Mouse (Mus musculus) CD4-positive, CD25-positive, alpha-beta regulatory T cell, adult 2 months (primary cell): ENCODE measurements around the gene Mrps24.

ENCODE experiments used
- DNase-seq: peaks from one replicate; pipeline ENCODE4 v3.0.0-alpha.2; 2012; ENCODE audit warnings: low read depth, low spot score

Mrps24 gene

DNA sequence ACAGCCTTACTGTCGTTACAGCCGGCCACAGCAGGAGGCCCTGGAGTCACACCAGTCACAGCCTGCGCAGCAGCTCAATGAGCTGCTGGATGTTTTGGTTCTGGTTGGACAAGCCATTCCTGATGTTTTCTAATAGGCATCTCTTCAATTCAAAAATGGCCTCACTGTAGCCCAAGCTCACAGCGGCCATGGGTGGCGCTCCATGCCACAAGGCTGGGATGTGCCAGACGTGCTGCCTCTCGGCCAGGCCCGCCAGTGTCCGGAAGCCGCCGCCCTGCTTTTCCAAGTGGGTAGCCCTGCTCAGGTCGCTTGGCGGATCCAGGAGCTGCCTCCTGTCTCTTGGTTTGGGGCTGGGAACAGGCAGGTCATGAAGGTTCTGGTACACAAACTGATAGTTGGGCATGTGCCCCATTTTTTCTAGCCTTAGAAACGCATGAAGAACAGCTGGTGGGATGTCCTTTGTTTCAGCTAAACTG lies at the start of gene Mrps24:
TSS of gene Mrps24 (minus strand) at position 51 of the 476 bp plus-strand sequence.
- DNase-seq: no peak

DNA sequence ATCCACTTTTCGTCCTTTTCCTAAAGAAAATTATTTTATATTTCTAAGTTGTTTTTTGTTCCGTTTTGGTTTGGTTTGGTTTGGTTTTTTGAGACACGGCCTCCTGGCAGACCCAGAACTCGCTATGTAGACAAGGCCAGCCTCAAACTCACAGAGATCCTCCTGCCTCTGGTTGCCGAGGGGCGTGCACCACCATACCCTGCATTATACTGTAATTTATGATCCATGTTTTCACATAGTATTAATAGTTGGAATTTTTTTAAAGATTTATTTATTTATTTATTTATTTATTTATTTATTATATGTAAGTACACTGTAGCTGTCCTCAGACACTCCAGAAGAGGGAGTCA lies 47.1 kb upstream of the Mrps24 start:
- DNase-seq: no peak

DNA sequence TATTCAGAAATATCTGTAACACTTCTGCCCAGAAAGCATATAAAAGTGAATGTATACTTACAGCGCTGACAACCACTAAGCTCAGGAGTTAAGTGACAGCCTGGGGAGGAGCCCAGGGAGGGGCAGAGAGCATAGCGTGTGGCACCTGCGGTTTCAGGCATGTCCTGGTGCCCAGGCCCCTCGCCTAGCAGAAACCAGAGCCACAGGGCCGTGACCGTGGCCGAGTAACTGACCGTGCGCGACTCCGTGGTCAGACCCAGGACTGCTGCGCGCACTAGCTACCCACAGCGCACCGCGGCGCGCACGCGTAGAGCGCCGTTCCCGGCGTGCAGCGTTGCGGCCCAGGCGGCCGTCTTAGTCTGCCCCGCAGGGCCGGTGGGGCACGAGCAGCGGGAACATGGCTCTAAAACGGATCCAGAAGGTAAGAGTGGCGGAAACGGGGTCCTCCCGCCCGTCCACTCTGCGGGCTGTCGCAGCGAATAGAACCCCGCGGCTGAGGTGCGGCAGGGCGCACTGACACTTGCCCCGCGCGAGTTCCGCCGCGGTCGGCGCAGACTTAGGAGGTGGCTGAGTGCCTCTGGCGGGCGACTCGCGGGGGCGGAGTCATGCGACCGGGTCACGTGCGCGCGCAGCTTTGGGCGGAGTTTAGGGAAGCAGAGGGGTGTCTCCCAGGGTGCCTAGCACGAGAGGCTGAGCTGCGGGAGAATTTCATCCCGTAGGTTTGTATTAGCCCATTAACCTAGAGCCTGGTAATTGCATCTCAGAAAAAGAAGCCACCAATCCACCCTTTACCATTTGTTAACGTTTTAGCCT lies 46.5 kb upstream of the Mrps24 start, which contains the start of gene Urgcp:
TSS of gene Urgcp (minus strand) at position 557 of the 813 bp plus-strand sequence.
- DNase-seq: peak; percentile 99

DNA sequence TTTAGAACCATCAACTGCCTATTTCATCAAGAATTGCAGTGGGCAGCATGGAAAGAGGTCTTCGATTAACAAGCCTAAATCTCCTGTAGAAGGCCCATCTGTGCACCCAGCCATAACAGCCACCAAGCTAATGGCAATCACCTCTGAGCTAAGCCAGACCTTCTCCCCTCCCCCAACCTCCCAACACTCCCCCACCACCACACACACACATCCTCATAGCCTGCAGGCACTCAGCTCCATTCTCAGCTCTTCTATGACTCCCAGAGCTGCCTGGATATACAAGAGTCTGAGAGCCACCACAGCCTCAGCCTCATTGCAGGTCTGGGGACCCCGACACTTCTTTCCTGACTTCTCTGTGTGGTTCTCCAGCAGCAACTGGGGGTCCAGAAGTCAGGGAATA lies 38.3 kb upstream of the Mrps24 start:
- DNase-seq: no peak

DNA sequence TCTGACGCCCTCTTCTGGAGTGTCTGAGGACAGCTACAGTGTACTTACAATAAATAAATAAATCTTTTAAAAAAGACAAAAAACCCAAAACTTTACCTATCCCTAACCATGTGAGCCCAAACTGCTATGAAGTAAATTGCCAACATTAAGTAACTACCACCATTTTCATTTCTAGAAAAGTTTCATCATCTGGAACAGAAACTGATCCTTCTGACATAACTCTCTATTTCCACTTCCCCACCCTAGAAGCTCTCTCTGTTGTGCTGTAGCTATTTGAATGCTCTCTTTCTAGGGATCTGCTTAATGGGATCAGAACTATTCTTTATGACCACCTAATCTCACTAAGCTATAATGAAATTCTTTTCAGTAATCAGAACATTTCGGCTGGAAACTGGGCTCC lies 29.5 kb upstream of the Mrps24 start:
- no peak for DNase-seq

DNA sequence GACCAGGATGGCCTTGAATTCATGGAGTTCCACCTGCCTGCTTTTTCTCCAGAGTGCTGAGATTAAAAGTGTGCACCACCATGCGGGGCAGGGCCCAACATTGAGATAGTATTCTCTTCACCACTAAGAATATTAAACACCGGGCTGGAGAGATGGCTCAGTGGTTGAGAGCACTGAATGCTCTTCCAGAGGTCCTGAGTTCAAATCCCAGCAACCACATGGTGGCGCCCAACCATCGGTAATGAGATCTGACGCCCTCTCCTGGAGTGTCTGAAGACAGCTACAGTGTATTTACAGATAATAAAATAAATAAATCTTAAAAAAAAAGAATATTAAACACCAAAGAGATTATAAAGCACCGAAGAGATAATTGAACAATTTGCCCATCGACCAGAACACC lies 26.6 kb upstream of the Mrps24 start:
- DNase-seq: peak; percentile 69

DNA sequence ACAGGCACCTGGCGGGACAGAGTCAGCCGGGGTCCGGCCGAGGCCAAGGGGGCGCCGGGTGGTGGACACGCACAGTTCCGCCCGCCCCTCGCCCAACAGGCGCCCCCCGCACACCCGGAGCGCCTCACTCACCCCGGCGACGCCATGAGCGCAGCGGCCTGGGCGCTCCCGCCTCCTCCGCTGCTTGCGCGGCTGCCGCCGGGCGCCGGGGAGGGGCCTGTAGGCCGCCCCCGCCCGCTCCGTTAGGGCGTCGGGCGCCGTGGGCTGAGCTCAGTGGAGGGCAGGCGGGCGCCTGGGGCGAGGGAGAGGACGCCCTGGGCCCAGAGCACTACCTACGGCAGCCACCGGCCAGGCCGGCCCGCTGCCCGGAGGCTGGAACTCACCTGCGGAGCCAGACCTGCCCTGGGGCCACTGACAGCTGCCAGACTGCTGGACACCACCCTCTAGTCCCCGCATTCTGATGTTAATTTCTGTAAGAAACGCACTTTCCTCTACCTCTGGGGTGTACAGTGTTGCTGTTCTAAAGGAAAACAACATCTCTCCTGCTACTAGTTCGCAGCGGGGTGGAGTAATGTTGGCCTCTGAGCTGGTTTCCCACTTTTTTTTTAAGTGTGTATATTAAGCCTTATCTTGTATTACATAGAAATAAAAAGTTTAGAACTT lies 25.6 kb upstream of the Mrps24 start:
- DNase-seq: peak; percentile 87

DNA sequence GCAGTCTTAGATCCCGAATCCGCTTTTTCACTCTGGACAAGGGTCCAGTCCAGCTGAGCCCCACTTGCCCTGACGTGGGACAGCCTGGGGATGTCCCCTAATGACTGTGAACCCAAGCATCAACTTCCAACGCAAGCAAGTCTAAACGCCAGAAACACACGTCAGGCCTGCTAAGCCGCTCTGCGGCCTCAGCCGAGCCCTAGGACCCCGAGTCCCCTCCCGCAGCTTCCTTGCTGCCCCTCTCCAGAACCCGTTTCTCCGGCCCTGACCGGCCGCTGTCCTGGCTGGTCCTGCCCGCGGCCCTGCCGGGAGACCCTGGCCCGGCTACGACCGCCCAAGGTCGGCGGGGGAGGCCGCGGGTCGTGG lies 25.1 kb upstream of the Mrps24 start:
- peak; percentile 51 for DNase-seq

DNA sequence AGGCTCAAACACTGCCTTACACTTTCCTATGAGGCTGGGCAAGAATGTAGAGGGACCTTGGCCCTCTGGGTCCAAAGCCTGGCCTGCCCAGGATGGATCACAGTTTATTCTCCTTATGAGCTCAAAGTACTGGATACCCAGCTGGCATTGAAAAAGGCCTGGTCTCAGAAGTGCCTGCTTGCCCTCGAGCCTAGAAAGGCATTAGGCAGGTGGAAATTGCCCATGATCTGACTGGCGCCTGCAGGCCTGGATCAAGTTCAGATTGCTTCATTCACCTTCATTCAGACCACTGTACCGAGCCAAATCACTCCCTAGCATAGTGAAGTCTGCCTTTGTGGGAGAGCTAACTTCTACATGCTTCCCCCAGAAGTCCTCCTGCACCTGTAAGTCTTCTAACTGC lies 24.4 kb upstream of the Mrps24 start:
- DNase-seq: no peak

DNA sequence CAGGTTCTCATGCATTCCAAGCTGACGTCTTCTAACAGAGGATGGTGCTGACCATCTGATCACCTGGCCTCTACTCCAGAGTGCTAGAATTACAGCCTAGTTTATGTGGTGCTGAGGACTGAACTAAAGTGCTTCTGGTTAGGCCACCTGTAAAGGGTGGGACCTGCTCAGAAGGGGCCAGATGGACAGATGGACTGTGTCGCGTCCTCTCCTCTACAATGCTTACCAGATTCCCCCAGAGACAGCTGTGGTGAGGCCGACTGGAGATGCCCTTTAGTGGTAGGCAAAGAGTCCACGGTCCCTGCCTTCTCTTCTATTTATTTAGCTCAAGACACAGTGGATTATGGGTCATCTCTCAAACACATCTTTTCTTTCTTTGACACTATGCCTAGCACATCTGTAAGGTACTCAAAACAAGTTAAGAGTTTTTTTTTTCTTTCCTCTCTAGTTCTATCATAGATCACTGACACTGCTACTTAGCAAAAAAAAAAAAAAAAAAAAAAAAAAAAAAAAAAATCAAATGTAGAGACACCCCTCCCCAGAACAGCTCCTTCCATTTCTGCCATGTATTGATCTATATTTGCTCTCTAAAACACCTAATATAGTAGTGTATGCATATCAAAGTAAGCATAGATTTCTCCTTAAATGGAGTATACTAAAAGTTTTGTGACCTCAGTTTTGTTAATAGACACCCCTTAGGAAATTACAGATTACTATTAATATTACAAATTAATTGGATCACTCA lies 23.6 kb upstream of the Mrps24 start:
- DNase-seq: no peak

DNA sequence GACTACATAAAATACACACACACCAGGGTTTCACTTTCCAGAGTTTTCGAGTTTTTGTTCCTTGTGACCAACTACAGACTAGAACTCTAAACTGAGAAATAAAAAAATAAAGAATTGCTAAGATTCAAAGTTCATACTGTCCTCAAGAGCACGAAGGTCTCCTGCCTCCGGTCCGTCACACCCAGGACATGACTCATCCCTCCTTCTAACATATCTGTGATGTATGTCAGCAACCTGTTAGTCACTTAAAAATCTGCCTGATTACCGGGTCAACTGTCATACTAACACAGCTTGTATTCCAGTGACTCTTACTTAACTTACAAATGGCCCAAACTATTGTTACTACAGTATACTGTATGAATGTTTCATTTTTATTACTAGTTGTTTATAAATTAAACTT lies 21.7 kb upstream of the Mrps24 start:
- peak; percentile 24 for DNase-seq

DNA sequence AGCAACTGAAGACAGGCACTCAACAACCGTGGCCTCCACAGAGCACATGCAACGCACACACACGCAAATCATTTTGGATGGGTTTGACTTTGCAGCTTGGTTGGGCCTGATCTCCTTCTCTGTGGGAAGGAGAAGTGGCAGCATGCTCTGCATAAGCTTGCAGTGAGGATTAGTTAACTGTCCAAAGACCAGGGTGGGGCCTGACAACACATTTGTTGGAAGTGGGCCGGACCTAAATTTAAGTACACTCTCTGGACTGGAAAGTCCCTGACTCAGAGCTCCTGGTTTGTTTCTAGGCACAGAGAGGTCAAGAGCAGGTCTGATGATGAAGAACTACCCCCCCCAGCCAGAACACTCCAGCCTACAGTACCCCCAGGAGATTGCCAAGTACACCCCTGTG lies 18.8 kb upstream of the Mrps24 start:
- no peak for DNase-seq

DNA sequence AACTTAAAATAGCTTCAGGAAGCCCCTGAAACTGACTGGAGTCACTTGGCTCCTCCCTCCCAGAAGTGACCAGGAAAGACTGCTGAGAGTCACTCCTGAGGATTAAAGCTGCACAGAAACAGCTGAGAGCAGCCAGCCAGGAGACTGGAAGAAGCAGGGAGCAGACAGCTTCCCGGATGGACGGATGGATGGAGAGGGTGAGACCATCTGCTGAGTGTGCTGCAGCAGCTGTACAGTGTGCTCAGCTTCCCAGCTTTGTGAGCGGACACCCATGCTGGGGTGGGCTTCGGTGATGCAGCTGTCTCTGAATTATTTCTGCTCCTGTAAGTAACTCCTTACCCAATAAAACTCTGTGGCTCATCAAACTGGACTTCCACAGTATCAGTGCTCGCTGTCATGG lies 16.9 kb upstream of the Mrps24 start:
- no peak for DNase-seq

DNA sequence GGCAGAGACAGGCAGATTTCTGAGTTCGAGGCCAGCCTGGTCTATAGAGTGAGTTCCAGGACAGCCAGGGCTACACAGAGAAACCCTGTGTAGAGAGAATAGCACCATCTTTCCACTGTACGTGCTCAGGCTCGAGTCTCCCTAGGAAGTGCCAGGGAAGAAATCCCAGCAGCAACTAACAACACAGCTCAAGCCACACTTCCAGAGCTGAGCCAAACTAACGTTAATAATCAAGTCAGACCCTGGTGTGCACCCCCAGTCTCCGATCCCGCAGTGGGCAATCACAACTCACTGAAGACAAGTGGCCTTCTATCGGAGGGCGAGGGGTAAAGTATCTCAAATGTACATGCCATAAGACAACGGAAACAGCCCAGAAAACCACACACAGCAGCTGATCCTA lies 14.1 kb upstream of the Mrps24 start:
- no peak for DNase-seq

DNA sequence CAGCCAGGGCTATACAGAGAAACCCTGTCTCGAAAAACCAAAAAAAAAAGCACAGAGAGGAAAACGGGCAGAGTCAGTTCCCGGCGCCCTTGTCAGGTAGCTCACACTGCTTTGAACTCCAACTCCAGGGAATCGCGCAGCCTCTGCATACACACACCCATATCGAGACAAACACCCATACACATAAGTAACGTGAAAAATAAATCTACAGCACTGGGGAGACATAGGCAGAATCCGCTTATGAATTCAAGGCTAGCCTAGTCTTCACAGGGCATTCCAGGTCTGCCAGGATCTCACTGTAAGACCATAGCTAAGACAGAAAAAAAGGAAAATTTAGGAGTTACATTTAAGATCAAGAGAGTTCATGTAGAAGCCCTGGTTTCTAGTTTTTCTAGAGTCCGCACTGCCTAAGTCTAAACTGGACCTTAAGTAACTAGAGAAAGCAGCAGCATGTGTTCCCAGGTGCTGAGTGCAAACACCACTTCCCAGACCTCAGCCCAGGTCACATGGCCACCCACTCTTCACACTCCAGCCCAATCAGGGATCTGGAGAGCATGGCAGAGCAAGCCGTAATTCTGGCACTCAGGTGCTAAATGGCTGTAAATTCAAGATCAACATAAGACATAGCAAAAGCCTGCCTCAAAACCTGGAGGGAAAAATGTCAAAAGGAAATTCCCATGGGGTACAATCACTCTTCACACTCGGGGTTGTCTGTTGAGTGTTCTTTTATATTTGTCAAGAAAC lies 3.3 kb upstream of the Mrps24 start:
- no peak for DNase-seq

DNA sequence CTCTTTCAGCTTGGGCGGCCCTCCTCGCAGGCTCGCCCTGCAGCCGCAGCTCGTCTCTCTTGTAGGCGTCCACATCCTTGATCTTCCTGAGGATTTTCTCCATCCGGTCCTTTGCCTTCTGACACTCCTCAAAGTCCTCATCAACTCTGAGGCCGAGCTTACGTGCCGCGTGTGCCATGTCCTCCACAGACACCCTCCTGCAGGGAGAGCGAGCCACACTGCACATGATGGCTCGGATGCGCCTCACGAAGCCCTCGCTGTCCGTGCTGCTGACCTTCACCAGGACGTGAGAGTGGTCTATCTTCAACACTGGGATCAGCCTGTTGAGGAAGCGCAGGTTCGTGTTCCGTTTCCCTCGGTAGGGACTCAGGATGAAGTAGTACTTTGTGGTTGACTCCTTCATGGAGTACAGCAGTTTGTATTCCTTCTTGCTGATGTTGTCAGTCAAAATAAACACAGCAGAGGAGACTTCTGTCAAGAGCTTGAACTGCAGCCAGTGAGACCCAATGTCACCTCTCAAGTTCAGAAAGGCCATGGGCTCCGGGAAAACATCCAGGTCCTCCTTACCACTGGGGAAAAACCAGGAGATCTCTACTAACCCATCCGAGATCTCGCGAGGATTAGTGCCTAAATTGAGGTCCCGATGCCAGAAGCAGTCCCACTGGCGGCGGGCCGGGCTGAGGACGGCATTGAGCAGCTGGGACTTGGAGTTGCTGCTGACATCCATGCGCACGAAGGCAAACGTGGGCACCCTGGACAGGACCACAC lies 1.6 kb upstream of the Mrps24 start:
- no peak for DNase-seq

DNA sequence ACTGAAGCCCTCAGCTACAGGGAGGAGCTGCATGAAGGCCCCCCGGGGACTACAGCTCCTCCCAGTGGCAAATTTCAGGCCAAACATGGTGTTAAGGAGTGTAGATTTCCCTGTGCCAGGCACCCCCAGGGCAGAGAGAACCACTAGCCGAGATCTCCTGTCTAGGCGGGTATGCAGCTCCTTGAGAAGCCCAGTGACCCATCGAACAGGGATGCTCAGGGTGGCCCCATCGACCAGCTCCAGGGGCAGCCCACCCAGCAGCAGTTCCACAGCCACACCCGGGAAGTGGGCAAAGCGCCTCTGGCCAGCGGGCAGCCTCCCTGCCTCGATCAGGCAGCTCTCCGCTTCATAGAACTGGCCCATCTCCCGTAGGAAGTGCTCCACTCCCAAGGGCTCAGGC lies 766 bp upstream of the Mrps24 start:
- DNase-seq: no peak

DNA sequence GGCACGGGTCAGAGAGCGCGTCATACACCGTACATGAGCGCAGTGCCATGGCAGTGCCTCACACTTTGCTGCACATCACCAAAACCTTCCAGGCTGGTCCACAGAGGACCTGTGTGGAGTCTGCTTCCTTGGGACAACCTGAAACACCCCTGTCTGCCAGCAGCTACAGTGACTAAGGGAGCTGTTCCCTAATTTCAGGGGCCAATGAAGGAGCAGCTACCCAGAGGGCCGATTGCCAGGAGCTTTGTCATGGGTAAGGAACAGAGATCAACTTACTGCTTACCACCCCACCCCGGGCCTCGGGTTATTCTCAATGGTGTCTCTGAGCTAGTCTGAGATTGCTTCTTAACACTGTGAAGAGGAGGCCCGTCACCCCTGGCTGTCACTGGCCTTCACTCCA lies 301 bp downstream of the Mrps24 start:
- no peak for DNase-seq

DNA sequence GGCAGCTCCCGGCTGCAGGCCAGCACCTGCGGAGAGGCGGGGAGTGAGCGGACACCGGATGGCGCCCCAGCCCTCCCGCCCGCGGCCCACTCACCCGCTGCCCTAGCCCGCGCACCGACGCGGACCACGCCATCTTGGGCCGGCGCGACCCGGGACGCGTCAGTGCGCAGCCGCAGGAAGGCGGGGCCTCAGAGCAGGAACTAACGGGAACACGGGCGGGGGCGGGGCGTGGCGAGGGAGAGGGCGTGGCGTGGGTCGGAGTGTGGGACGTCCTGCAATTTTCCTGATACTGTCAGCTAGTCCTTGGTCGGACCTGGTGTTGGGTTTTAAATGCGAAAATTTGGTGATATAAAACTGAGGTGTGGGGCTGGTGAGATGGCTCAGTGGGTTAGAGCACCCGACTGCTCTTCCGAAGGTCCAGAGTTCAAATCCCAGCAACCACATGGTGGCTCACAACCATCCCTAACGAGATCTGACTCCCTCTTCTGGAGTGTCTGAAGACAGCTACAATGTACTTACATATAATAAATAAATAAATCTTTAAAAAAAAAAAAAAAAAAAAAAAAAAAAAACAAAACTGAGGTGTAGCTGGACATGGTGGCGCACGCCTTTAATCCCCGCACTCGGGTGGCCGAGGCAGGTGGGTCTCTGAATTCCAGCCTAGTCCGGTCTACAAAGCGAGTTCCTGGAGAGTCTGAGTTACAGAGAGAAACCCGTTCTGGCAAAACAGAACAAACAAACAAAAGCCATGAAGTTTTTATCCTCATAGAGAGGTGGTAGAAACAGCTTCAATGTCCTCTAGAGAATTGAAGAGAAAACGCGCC lies 7.7 kb downstream of the Mrps24 start:
- DNase-seq: peak; percentile 97

DNA sequence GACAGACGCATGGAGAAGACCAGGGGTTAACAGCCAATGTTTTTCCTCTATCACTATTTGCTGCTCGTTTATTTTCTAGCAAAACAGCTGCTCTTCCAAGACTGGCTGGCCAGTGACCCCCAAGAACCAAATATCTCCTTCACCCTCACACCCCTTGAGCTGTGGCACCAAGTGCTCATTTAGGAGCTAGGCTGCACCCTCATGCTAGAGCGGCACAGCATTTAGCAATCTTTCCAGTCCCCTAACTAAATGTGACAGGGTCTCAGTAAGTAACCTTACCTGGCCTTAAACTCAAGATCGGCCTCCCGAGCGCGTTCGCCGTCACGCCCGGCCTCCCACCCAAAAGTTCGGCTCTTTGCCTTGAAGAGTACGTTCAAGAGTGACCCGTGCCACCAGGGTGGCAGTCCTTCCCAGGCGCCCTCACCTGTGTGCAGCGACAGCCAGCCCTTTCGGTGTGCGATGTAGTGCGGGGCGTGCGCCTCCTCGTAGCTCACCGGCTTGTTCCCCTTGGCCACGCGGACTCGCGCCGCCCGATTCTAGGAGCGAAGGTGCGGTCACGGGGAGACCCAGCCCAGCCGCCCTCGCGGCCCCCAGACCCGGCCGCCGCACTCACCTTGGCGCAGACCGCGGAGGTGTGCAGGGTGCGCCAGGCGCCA lies 8.5 kb downstream of the Mrps24 start:
- DNase-seq: no peak
